Mouse (Mus musculus) megakaryocyte, embryonic 14.5 days (primary cell): ENCODE data around the gene Gpr63.
"Not testable (repeated sequence)": the region's sequence is repeated elsewhere in the genome, so short reads cannot be mapped to it uniquely, and the experiment has no call there.

ENCODE experiments used
- FLI1 ChIP-seq: IDR thresholded peaks from 2 replicates; pipeline ENCODE4 v1.6.1; 2012; ENCODE audit warnings: low read length, inconsistent platforms, mixed read lengths
- GATA1 ChIP-seq: IDR thresholded peaks from 3 replicates; pipeline ENCODE4 v1.6.1; 2012; ENCODE audit warnings: mixed read lengths, low read length, inconsistent platforms, borderline replicate concordance

- TF ChIP-seq GATA1, FLI1: not testable (repeated sequence)
Observed at GRCm38 (mm10) chr4:25055541-25055940, 89.3 kb downstream of the Gpr63 start.
